Mouse (Mus musculus) heart, embryonic 16.5 days (tissue): ENCODE data around the gene Myo10. TPM values are rescaled to one million over a fixed set of nuclear protein-coding genes. Genes with fewer than 3 reads are reported as not detected.

Experiments
- ATAC-seq: fragments of 200-750 bp; cut with Nextera tagmentation; replicated peaks from 2 replicates; pipeline ENCODE4 v1.8.0; 2017; ENCODE audit warnings: moderate number of reproducible peaks; ENCODE audit not compliant: insufficient read depth, low FRiP score; ENCODE audit errors: extremely low read depth
- H3K27ac ChIP-seq: fragments of 300-500 bp; sonication (generic); 2 replicates; pipeline ENCODE4 v1.5.1; 2014; ENCODE audit warnings: mild to moderate bottlenecking, low read length, control low read depth, moderate library complexity
- H3K27me3 ChIP-seq: fragments of 300-500 bp; sonication (generic); 2 replicates; pipeline ENCODE4 v1.6.1; 2014; ENCODE audit warnings: low read length, mixed read lengths; ENCODE audit not compliant: control insufficient read depth, insufficient read depth
- H3K36me3 ChIP-seq: fragments of 300-500 bp; sonication (generic); 2 replicates; pipeline ENCODE4 v1.6.1; 2014; ENCODE audit not compliant: control insufficient read depth, insufficient read depth
- H3K4me1 ChIP-seq: fragments of 300-500 bp; sonication (generic); 2 replicates; pipeline ENCODE4 v1.6.1; 2014; ENCODE audit warnings: low read length, mixed read lengths; ENCODE audit not compliant: control insufficient read depth, insufficient read depth
- H3K4me2 ChIP-seq: fragments of 300-500 bp; sonication (generic); 2 replicates; pipeline ENCODE4 v1.6.1; 2014; ENCODE audit warnings: low read depth, mild to moderate bottlenecking, control low read depth, low read length
- H3K4me3 ChIP-seq: fragments of 300-500 bp; sonication (generic); 2 replicates; pipeline ENCODE4 v1.5.1; 2014; ENCODE audit warnings: mild to moderate bottlenecking, control low read depth, low read length
- H3K9ac ChIP-seq: fragments of 300-500 bp; sonication (generic); 2 replicates; pipeline ENCODE4 v1.6.1; 2014; ENCODE audit warnings: low read length, control low read depth
- H3K9me3 ChIP-seq: fragments of 300-500 bp; sonication (generic); replicated peaks from 2 replicates; pipeline ENCODE4 v1.6.1; 2016; ENCODE audit warnings: low read length; ENCODE audit not compliant: control insufficient read depth
- WGBS: fragments of 180-500 bp; shearing (Covaris S2); extraction: QIAGEN DNeasy Blood & Tissue Kit; methylation state at CpG from one replicate; pipeline ENCODE4 v1.1.7; 2014; 5-methylcytosine and 5-hydroxymethylcytosine counted together
- polyA plus RNA-seq: library from polyadenylated mRNA; unstranded; fragments of >200 nt; fragmentation: Nextera tagmentation; extraction: Ambion mirVana; gene quantifications from 2 replicates; pipeline ENCODE4 v1.2.1, GENCODE M21; 2015

Myo10 gene
- polyA plus RNA-seq, 1 experiment from 2014 or later = 14.9 TPM

DNA sequence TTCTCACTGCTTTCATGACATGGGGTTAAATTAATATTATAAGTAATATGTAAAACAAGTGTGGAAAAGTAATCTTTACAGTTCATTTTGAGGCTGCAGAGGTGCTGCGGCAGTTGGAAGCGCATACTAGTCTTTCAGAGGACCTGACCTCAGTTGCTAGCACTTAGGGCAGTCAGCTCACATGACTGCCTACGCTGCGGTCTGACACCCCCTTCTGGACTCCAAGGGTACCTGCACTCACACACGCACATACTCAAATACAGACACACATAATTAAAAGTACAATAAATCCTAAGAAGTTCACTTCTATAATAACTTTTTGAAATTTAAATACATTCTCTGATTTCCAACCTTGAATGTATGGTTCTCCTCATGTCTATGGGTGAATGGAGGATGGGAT, 80.3 kb downstream of the Myo10 start:
- Histone ChIP-seq H3K27me3 (no peaks in the 10 kb centered on the region), H3K9me3 (peaks cover 2% of the 10 kb centered on the region; the same call in 1 of the 2 replicates), H3K27ac (no peak overlapping the region), H3K36me3 (0 out of 2 replicates have a peak, but pooled peaks cover 6% of the 10 kb centered on the region), H3K4me3 (no peak overlapping the region), H3K9ac (no peak overlapping the region), H3K4me2 (no peak overlapping the region), H3K4me1 (no peaks in the 10 kb centered on the region)
- 97% methylated on average over 5 of the region's 5 CpGs for WGBS
- no peak for ATAC-seq

DNA sequence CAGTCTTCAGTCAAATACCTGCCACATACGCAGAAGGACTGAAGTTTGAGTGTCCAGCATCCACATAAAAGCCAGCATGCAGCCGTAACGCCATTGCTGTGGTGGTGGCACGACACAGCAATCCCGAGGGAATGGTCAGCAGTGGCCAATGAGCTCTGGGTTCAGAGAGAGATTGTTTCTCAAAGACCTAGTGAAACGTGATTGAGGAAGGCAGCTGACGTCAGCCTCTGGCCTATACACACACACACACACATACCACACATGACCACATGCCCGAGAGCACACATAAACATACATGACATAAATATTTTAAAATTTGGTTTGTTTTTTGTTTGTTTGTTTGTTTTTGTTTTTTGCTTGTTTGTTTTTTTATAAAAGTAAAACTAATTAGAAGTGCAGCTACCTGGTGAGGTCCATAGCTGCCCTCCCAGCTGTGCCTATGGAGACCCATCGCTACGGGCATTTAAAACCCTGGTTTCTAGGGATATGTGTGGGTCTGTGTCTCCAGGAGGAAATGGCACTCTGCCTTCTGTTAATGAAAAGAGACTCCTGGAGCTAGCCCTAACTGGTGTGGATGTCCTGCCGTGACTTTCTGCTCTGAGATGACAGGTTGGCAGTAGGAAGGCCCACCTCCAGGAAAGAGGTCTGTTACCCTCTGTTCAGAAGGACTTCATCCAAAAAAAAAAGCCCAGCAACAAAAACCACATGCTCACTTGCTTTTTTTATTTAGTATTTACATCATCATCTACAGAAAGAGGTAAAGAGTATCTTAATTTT, 82.7 kb downstream of the Myo10 start:
- no peak overlapping the region for H3K4me2 ChIP-seq
- ATAC-seq = no peak
- H3K27ac ChIP-seq = no peak overlapping the region
- 0 out of 2 replicates have a peak, but pooled peaks cover 6% of the 10 kb centered on the region for H3K36me3 ChIP-seq
- no peak overlapping the region for H3K4me3 ChIP-seq
- 78% methylated on average over 11 of the region's 11 CpGs for WGBS
- no peaks in the 10 kb centered on the region for H3K27me3 ChIP-seq
- H3K4me1 ChIP-seq = no peaks in the 10 kb centered on the region
- H3K9ac ChIP-seq = no peak overlapping the region
- peaks cover 2% of the 10 kb centered on the region; the same call in 1 of the 2 replicates for H3K9me3 ChIP-seq

DNA sequence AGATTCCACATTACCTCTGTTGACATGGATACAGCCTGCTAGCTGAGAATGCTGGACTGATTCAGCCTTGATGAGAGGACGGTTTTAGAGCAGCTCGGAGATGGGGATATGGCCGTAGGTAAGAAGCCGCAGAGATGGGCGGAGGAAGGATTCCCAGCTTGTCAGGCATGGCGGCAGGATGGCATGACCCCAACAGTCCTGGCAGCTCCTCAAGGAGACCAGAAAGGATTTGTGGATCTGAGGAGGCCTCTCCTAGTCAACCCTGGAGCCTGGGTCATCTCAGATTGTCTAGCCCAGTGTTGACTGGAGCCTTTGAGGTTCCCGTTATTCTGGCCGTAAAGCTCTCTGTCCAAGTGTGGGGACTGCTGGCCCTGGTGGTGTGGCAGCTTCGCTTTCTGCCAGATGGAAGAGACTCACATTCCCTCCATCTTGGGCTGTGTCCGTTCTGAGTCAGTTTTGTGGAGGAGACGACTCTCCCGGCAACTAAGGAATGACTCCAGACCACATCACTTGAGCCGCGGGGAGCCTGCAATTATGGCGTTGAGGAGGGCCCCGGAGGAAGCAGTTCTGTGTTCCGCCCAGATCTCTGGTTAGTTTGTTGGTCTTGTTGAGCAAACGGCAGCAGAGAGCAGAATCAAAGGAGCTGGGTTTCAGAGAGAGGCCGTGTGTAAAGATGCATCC, 84.7 kb downstream of the Myo10 start:
- WGBS = 81% methylated on average over 19 of the region's 19 CpGs
- H3K4me2 ChIP-seq = no peak overlapping the region
- H3K9me3 ChIP-seq = peaks cover 2% of the 10 kb centered on the region; the same call in 1 of the 2 replicates
- no peak for ATAC-seq
- 0 out of 2 replicates have a peak, but pooled peaks cover 3% of the 10 kb centered on the region for H3K36me3 ChIP-seq
- no peak overlapping the region for H3K9ac ChIP-seq
- H3K4me3 ChIP-seq = no peak overlapping the region
- no peaks in the 10 kb centered on the region for H3K27me3 ChIP-seq
- no peak overlapping the region for H3K27ac ChIP-seq
- no peaks in the 10 kb centered on the region for H3K4me1 ChIP-seq

DNA sequence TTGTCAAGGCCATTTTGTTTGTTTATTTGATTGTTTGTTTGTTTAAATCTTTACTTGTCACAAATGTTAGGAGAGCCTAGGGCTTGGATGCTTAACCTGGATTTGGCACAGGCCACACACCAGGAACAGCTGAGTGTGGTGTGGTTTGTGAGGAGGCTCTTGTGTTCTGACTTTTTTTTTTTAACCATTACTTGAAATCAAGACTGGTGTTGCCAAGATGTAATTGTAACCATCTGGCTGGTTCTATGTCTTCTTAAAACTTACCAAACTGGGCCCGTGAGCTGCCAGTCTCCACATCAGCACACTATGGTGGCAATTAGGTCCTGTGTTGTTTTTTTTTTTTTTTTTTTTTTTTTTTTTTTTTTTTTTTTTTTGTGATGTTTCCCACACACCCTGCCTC, 85.6 kb downstream of the Myo10 start:
- H3K9me3 ChIP-seq = no peaks in the 10 kb centered on the region
- H3K4me3 ChIP-seq = no peak overlapping the region
- H3K27ac ChIP-seq = no peak overlapping the region
- H3K36me3 ChIP-seq = no peaks in the 10 kb centered on the region
- peaks cover 3% of the 10 kb centered on the region; the same call in 1 of the 2 replicates for H3K4me1 ChIP-seq
- no peak overlapping the region for H3K4me2 ChIP-seq
- no peak for ATAC-seq
- no peaks in the 10 kb centered on the region for H3K27me3 ChIP-seq
- 63% methylated on average over 1 of the region's 1 CpGs for WGBS
- no peak overlapping the region for H3K9ac ChIP-seq

DNA sequence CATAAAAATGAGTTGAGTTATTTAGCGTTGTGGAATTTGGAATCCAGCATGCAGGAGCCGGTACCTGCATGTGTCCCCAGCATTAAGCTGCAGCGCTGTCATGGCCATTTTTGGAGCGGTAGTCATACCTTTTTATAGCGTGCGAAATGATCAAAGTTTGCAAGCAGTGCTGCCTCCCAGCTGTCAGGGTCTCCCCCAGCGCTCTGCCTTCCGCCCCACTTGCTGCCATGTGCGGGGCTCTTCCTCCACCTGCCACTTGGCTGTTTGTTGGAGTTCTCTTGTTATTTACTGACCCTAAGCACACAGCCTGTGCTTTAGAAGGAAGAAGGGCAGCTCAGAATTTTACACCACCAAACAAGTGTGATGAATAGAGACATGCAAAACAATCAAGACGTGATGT, 88.6 kb downstream of the Myo10 start:
- Histone ChIP-seq H3K9me3 (no peaks in the 10 kb centered on the region), H3K4me3 (no peak overlapping the region), H3K27me3 (no peaks in the 10 kb centered on the region), H3K4me1 (peaks cover 9% of the 10 kb centered on the region), H3K9ac (no peak overlapping the region), H3K4me2 (no peak overlapping the region), H3K27ac (no peak overlapping the region), H3K36me3 (no peaks in the 10 kb centered on the region)
- 76% methylated on average over 10 of the region's 10 CpGs for WGBS
- no peak for ATAC-seq

DNA sequence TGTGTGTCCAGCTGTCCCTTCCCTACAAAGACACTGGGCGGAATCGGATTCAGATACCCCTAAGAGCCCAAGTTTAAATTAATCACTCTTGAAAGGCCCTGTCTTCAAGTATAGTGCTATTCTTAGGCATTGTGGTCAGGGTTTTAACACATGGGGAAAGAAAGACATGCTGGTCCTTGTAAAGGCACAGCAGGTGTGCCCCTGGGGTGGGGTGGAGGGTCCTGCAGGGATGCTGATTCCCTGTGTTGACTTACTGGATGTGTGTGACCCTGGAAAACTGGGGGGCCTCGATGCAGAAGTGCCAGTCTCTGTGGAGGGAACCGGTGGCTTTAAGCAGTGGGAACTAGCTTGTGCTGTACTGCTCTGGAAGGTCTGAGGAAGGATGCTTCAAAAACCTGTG, 90.6 kb downstream of the Myo10 start:
- Histone ChIP-seq H3K36me3 (no peaks in the 10 kb centered on the region), H3K9me3 (no peaks in the 10 kb centered on the region), H3K4me3 (no peak overlapping the region), H3K4me1 (peaks cover 9% of the 10 kb centered on the region), H3K27me3 (no peaks in the 10 kb centered on the region), H3K27ac (no peak overlapping the region), H3K4me2 (no peak overlapping the region), H3K9ac (no peak overlapping the region)
- no peak for ATAC-seq
- 61% methylated on average over 4 of the region's 4 CpGs for WGBS

DNA sequence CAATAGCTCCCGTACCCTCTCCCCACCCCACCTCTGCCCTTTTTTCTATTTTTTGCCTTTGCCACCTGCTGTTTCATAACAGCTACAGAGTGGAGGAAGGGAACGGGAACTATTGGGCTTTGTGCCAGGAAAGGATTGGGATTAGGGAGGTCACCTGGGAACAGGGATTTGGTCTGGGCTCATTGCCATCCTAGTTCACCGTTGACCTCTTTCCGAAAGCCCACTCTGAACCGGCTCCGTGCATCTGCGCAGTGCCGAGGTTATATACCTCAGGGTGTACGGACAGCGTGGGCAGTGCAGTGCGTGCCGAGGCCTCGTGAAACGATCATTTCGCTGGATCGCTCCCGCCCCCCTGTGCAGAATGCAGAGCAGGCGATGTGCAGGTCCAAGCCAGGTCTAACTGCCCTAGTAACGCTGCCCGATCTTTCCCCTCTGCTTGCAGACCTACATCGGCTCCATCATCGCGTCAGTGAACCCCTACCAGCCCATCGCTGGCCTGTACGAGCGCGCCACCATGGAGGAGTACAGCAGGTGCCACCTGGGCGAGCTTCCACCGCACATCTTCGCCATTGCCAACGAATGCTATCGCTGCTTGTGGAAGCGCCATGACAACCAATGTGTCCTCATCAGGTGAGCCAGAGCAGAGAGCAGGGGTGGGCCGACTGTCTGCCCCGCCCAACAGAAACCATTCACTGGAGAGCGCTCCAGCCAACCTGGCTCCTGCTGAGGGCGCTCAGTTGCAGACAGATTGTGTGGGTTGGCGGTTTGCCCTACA, 91.4 kb downstream of the Myo10 start:
- H3K4me1 ChIP-seq = peaks cover 9% of the 10 kb centered on the region
- no peak overlapping the region for H3K9ac ChIP-seq
- WGBS = 72% methylated on average over 38 of the region's 38 CpGs
- no peak; the same call in 1 of the 2 replicates for ATAC-seq
- no peak overlapping the region for H3K4me2 ChIP-seq
- no peaks in the 10 kb centered on the region for H3K27me3 ChIP-seq
- no peak overlapping the region for H3K4me3 ChIP-seq
- H3K36me3 ChIP-seq = no peaks in the 10 kb centered on the region
- no peaks in the 10 kb centered on the region for H3K9me3 ChIP-seq
- no peak overlapping the region for H3K27ac ChIP-seq

DNA sequence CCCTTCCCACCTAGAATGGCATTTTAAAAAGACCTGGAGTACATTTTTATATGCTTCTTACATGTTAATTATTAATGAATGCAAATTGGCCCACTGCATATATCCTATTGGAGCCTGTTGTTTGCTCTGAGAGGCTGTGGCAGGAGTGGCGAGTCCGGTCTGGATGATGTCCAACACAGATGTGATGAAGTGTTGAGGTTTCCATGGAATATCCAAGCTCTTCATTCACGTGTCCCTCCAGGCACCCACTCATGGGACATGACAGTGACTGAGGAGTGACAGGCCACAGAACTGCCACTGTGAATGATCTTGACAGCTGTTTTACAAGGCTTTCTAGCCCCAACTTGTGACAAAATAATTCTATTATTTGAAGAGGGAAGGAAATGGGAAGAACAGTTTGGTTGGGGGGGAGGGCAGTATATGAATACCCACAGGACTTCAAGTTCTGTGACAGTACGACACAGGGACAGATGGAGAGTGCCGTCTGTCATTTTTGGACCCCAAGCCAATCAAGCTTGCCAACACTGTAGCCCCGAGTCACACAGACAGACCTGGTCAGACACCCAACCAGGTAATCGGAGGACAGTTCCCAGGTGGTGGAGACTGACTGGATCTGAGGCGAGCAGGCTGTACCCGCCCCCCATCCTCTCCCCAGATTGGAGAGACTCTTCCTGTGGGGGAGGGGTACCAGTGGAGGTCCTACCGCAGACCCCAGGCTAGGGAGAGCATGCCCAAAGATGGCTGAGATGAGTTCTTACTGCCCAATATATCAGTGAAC, 93.1 kb downstream of the Myo10 start:
- WGBS = 53% methylated on average over 10 of the region's 10 CpGs
- Histone ChIP-seq H3K9ac (no peak overlapping the region), H3K4me1 (peaks cover 9% of the 10 kb centered on the region), H3K4me3 (no peak overlapping the region), H3K36me3 (no peaks in the 10 kb centered on the region), H3K4me2 (no peak overlapping the region), H3K27ac (no peak overlapping the region), H3K9me3 (no peaks in the 10 kb centered on the region), H3K27me3 (no peaks in the 10 kb centered on the region)
- no peak for ATAC-seq
